Mouse (Mus musculus) splenic B cell, adult 2 months (primary cell): ENCODE data around the gene Zdhhc3.

Experiments
- DNase-seq: peaks from one replicate; pipeline ENCODE4 v3.0.0-alpha.2; 2011; ENCODE audit warnings: low read depth, low spot score
- H3K27me3 ChIP-seq: 2 replicates; pipeline ENCODE4 v1.6.1; 2012; ENCODE audit warnings: mild to moderate bottlenecking, low read length, moderate library complexity, mixed read lengths; ENCODE audit not compliant: control insufficient read depth, poor library complexity, insufficient read depth, severe bottlenecking
- H3K36me3 ChIP-seq: 2 replicates; pipeline ENCODE4 v1.6.1; 2012; ENCODE audit warnings: mild to moderate bottlenecking, low read length, moderate library complexity, mixed read lengths; ENCODE audit not compliant: control insufficient read depth, poor library complexity, insufficient read depth, severe bottlenecking

The Zdhhc3 gene

DNA sequence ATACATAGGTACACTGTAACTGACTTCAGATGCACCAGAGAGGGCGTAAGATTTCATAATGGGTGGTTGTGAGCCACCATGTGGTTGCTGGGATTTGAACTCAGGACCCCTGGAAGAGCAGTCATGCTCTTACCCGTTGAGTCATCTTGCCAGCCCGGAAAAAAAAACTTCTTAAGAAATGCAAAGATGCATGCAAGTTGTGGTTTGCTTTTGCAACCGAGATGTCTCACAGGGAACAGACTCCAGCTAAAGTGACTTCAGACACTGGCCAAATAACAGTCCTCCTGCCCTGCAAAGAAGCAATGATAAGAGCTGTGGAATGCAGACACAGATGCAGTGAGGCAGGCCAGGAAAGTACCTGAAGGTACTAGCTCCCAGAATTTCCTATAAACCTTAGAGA is 22.2 kb downstream of the Zdhhc3 start:
- Histone ChIP-seq H3K27me3 (no peaks in the 10 kb centered on the region), H3K36me3 (no peaks in the 10 kb centered on the region)
- no peak for DNase-seq

DNA sequence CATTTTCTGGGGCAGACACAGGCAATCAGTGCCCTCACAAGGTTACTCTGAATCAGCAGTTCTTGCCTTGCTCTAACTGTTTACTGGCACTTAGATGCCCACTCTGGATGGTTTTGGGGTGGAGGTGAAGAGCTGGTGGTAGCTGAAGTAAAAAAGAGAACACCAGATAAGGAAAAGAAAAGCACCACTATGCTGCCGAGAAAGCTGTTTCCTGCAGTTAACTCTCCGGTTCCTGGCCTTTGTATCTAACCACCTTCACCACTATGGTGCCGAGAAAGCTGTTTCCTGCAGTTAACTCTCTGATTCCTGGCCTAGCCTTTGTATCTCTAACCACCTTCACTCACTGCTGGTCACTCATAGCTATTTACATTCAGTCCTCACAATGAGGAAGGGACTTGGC is 25.4 kb downstream of the Zdhhc3 start:
- H3K36me3 ChIP-seq = peaks cover 4% of the 10 kb centered on the region
- DNase-seq = no peak
- no peaks in the 10 kb centered on the region for H3K27me3 ChIP-seq

DNA sequence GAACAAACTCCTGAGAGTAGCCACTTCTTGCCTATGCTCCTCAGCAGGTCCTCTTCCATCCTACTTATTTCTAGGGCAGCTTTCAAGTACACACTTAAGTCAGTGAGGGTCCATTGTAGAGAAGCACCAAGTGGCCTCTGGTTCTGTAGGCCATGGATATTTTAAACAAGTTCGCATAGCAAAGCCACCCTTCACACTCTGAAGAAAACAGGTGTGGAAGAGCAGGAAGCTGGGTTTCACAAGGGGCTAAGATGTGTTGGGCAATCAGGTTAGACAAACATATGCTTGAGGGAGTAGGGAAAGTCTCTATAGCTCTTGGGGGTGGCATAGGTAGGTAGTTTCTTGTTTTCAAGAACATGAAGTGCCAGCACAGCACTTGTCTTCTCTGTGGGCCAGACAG is 27.6 kb downstream of the Zdhhc3 start:
- no peaks in the 10 kb centered on the region for H3K27me3 ChIP-seq

DNA sequence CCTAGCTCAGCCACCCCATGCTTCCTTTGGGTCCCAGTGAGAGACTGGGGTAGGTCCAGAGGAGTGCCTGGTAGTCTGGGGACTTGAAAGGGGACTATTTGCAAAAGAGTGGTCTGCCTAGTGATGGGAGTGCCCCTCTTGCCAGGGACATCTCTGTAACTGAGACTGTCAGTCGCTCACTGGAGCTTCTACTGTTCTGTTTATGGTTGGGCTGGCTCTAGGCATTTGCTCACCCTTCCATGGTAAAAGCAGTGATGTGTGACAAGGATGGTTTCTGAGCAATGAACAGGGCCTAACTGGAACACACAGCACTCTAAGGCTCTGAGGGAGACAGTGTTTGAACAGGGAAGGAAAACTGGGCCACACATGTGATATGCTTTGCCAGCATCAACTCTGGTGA is 32.2 kb downstream of the Zdhhc3 start:
- no peak for DNase-seq
- Histone ChIP-seq H3K27me3 (no peaks in the 10 kb centered on the region), H3K36me3 (peaks cover 8% of the 10 kb centered on the region)

More for the DNA sequence above, 27.6 kb downstream of the Zdhhc3 start:
- no peak for DNase-seq
- H3K36me3 ChIP-seq = peaks cover 8% of the 10 kb centered on the region

DNA sequence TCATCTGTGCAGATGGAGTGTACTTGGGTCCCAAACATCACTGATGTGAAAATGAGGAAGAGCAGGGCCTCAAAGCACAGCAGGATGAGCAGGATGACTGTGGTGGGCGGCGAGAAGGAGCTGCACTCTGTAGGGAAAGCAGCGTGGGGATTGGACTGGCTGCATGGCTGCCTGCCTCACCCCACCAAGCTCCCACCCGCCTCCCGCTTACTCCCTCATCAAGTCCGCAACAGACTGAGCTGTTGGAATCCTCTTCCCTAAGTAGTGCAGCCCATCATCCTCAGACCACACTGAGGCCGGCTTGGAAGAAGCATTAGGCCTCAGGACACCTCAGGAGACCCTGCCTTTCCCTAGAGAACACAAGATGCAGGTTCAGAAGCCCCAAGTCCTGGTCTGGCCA is 32.6 kb downstream of the Zdhhc3 start:
- DNase-seq = no peak

DNA sequence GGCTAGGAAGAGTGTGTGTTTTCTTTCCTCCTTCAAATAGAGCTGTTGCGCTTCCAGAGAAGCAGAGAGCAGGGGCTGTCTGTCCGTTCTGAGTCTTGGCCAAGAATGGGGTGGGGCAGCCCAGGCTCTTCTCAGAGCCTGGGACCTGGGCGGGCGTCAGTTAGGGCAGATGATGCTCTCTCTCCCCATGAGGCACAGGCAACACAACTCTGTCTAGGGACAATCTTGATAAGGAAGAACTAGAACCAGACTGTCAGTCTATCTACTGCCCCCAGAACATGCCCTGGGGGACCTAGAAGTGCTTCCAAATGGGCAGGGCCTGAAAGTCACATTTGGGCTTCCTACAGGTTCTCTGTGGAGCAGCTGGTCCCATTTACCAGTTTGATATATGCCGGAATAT is 33.9 kb downstream of the Zdhhc3 start:
- H3K36me3 ChIP-seq = peaks cover 9% of the 10 kb centered on the region; the same call in 1 of the 2 replicates
- no peak for DNase-seq
- H3K27me3 ChIP-seq = no peaks in the 10 kb centered on the region

More for the DNA sequence above, 32.6 kb downstream of the Zdhhc3 start:
- H3K36me3 ChIP-seq = peaks cover 9% of the 10 kb centered on the region
- H3K27me3 ChIP-seq = no peaks in the 10 kb centered on the region

DNA sequence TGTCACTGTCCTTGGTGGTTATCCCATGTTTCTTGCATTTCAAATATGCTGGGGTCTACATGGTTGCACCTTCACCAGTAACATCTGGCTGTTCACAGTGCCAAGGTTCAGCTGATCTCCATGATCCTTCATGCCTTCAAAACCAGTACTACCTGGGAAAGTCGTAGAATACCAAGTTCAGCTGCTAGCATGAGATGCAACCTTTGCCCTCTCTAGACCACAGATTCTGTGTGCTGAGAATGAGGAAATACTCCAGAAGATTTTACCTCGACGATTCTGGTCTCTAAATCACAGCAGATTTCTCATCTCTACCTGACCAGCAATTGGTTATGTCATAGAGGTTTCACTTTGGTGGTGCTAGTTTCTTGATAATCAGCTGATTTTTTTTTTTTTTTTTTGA is 52.8 kb downstream of the Zdhhc3 start:
- DNase-seq = no peak
- Histone ChIP-seq H3K27me3 (no peaks in the 10 kb centered on the region), H3K36me3 (no peaks in the 10 kb centered on the region)

DNA sequence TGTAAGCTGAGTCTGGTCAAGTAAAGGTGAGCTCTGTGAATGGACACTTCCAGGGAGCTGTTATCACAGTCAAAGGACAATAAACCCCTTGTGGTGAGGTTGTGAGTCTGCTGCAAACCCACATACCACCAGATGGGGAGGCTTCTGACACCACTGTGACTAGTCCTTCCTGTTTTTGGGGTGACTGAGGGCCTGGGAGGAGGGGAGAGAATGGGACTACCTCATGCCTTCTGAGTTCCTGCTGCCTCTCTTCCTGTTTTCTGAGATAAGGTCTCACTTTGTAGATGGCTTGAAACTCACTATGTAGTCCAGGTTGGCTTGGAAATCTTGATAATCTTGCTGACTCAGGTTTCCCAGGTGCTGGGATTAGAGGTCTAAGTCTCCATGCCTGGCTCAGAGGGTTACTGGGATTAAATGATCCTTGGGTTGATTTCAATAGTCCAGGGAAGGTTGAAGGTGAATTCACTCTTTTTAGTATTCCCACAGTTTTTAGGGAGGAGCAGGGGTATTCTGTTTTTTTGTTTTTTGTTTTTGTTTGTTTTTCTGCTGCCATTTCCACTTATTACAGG is 54.2 kb downstream of the Zdhhc3 start:
- Histone ChIP-seq H3K27me3 (no peaks in the 10 kb centered on the region), H3K36me3 (no peaks in the 10 kb centered on the region)
- DNase-seq = peak; percentile 39

DNA sequence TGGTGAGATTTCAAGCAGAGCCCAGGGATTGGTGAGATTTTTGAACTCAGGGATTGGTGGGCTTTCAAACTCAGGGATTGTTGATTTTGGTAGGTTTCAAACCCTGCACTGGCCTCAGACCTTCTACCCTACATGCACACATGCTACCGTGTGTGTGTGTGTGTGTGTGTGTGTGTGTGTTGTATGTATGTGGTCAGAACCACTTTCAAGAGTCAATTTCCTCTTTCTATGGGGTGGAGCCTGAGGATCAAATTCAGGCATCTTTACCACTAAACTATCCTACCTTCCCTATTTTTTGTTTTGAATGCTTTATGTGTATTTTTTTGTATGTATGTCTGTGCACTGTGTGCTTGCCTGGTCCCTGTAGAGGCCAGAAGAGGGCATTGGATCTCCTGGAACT is 65.3 kb downstream of the Zdhhc3 start:
- H3K27me3 ChIP-seq = no peaks in the 10 kb centered on the region

DNA sequence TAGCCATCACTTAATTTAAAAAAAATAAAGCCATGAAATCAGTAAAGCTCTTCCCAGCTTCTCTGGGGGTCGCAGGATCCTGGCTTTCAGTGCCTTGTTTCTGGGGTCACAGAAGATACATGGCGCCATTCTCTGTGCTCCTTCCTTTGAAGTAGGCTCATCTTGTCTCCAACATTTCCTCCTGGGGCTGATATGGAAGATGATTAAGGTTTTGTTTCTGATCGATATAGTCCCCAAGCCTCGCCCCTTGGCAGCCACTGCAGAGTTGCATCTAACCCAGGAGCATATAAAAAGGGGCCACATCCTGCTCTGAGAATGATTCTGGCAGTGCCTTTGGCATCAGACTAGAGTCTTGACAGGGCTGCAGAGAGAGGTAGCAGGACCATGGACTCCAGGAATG is 78.6 kb downstream of the Zdhhc3 start, which contains the start of gene Tgm4:
Gene Tgm4 (plus strand): TSS at position 301 of the 400 bp plus-strand sequence.
- no peak for DNase-seq
- Histone ChIP-seq H3K36me3 (no peaks in the 10 kb centered on the region), H3K27me3 (no peaks in the 10 kb centered on the region)

More for the DNA sequence above, 65.3 kb downstream of the Zdhhc3 start:
- H3K36me3 ChIP-seq = no peaks in the 10 kb centered on the region
- peak; percentile 8 for DNase-seq

DNA sequence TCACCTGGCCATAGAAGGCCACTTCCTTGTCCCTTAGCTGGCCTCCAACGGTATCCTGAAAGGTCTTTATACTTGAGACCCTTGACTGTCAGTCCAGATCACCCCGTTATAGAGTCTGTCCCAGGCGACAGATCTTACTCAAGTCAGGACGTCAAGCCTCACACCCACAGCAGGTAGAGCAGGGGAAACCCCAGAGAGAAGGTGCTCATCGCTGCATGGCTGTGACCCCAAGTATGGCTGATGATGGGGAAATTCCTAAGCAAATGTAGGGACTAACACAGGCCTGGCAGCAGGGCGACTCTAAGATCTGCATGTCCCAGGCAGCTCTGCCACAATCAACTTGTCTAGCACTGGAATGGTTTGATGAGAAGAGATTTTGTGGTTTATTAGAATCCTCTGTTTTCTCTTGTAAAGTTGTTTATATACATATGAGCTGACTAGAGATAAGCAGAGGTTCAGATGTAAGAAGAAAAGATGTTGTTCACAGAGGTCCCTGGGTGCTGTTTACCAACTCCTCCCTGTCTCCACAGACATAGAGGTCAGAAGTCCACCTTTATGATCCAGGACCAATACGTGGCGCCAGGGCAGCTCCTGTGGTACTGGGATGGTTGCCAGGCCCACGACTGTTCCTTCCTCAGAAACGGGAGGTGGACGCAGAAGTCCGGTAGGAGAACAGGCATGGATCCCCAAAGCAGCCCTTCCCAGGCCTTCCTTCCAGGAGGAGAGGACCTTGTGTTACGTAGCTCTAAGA is 81.3 kb downstream of the Zdhhc3 start:
- no peak for DNase-seq
- H3K36me3 ChIP-seq = no peaks in the 10 kb centered on the region

DNA sequence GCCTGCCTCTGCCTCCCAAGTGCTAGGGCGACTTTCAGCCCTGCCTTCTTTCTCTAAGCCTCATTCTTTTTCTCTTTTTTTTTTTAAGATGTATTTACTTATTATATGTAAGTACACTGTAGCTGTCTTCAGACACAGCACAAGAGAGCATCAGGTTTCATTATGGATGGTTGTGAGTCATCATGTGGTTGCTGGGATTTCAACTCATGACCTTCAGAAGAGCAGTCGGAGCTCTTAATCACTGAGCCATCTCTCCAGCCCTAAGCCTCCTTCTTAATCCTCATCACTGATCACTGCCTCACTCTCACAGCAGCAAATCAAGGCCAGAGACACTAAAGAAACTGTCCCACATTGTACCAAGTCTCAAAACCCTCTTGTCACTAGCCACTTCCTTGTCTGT is 88.8 kb downstream of the Zdhhc3 start:
- no peaks in the 10 kb centered on the region for H3K27me3 ChIP-seq

More for the DNA sequence above, 81.3 kb downstream of the Zdhhc3 start:
- H3K27me3 ChIP-seq = no peaks in the 10 kb centered on the region

DNA sequence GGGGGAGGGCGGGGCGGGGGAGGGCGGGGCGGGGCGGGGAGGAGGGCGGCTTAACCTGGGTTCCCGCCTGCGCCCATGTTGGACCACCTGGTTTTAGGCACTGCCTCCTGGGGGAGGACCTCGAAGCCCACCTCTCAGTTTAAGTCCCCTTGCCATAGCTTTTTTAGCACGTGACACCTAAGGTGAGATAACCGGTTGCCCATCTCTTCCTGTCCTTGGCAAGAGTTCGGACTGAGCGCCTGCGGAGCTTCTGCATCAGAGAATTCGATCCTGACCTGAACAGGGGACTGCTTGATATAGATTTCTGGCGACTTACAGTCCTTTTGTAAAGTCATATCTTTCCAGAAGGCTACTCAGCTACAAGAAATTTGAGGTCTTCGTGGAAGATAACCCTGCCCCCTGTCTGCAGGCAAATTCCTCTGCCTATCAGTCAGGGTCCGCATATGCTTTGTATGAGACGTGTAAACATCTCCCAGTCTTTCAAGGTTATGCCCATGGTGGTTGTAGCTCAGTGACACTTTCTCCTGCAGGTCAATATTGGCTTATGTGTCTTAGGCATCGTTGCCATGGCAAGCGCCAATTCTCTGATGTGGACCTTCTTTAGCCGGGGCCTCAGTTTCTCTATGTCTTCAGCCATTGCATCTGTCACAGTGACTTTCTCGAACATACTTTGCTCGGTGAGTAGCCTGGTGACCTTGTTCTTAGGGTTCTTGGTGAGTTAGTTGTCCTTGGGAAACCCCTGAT is 91.2 kb downstream of the Zdhhc3 start:
- Histone ChIP-seq H3K36me3 (no peaks in the 10 kb centered on the region), H3K27me3 (no peaks in the 10 kb centered on the region)
- no peak for DNase-seq

More for the DNA sequence above, 88.8 kb downstream of the Zdhhc3 start:
- DNase-seq = no peak
- H3K36me3 ChIP-seq = no peaks in the 10 kb centered on the region

DNA sequence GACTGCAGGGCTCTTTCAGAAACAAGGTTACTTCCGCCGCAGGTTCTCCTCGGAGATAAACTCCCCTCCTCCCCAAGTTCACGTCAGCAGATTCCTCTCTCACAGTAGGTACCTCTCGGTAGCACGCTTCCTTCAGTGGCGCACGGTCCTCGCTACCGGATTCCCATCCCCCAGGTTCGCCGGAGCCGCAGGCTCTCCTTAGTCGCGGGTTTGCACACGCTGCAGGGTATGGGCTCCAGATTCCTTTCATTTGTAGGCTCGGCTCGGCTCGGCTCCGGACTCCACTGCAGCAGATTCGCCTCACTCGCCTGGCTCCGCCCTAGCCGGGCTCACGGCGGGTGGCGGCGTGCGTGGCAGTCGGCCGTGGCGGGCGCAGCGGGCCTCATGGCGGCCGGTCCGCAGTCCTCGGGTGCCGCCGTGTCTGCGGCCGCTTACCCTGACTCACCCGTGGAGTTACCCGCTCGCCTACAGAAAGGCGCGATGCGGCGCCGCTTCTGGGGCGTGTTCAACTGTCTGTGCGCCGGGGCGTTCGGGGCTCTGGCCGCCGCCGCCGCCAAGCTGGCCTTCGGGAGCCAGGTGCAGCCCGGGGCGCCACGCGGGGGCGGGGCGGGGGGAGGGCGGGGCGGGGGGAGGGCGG is 91.9 kb downstream of the Zdhhc3 start, which contains the start of gene Tmem42:
Gene Tmem42 (plus strand): TSS at position 332 of the 637 bp plus-strand sequence.
- DNase-seq = peak; percentile 83
- Histone ChIP-seq H3K27me3 (no peaks in the 10 kb centered on the region), H3K36me3 (no peaks in the 10 kb centered on the region)
